Mouse (Mus musculus) lung, postnatal 0 days (tissue): ENCODE data around the gene Washc1.

Source experiments
- CTCF ChIP-seq: IDR thresholded peaks from 2 replicates; pipeline ENCODE4 v1.5.1; 2016; ENCODE audit warnings: antibody characterized with exemption, mild to moderate bottlenecking
- EP300 ChIP-seq: IDR thresholded peaks from 2 replicates; pipeline ENCODE4 v1.6.1; 2016; ENCODE audit warnings: antibody characterized with exemption, mild to moderate bottlenecking, control low read depth

DNA sequence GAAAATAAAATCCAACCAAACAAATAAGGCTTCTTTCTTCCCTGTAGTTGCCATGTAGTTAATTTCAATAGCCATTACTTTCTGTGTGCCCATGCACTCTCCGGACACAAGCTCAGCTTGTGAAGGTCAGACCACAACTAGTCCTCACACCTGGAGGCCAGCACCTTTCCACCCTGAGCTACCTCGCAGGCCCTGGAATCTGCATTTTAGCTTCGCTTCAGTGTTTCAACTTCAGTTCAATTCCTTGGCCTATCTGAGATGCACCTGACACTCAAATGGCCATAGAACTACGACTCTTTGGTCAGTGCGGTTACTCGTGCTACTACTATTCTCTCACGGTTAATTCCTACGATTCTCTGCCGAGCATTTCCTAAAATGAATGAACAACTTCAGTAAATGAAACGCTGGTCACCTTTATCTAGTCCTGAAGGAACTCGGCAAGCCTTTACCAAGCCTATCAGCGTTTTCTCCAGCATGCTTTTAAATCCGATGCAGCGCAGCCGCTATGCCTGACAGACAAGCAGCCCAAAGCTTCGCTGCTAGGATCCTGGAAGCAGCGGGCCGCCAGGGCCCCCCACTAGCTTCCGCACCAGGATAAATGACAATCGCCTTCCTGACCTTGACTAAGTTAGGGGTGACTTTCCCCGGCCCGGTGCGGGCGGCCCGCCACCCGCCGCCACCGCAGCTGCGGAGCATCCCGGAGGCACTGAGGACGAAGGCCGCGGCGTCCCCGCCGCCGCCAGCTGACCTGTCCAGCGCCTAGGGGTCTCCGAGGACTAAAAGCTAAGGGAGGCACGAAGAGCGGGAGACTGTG, 10.6 kb upstream of the Washc1 start:
- 0 out of 2 replicates have a peak, but pooled peaks have one; percentile 1 for TF ChIP-seq CTCF
- no peak for TF ChIP-seq EP300
